8 mouse cellular contexts compared by ENCODE assay signal in the genomic region with DNA sequence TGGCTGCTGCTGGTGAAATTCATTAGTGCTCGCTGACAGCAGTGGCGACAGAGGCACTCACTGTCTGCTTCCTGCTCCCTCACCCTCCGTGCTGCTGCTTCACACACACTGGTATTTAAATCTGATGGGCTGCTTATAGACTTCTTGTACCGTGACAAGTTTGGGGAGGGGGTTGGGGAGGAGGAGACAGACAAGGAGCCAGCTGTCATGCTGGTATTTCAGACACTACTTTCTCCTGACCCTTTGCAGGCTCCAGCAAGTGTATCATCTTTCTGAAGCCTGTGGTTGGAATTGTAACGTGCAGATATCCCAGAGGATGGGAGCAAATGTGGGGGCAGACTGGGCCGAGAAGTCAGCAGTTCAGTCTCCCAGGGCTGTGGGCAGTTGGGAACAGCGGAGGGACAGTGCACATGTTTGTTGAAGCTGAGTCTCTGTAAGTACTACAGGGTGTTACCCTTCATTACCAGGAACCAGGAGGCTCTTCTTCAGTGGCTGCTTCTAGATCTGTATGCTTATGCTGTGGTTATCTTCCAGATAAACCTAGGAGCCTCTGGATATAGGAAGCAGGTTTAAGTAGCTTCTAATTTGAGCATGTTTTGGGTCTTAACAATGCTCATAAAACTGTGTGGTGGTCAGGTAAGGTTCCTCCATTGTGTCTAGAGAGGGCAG. TPM values are rescaled to one million over a fixed set of nuclear protein-coding genes. Genes with fewer than 3 reads are reported as not detected.
DNase-seq lines count a peak whose midpoint lies in the region; ATAC-seq and TF ChIP-seq lines count a peak whose summit lies in the region.
"Had no signal": no experiment of that assay in that cellular context is flagged by ENCODE, and none has a peak within 500 bp of the region (broad histone marks: within the 10 kb centered on the region; RNA-seq: fewer than 3 reads in every experiment).

No protein-coding gene starts in this region.

- H3K27ac ChIP-seq in hindbrain, embryonic 10.5 days, result peak overlapping the region; percentile 45; the same call in 1 of the 2 replicates
- H3K27ac ChIP-seq in hindbrain, embryonic 14.5 days, result no peak overlapping the region
- no peak overlapping the region for H3K27ac ChIP-seq in neural tube, embryonic 11.5 days (ENCODE audit: low read depth, low read length)
- 0 out of 2 replicates have a peak overlapping the region, but pooled peaks have one; percentile 19 for H3K27ac ChIP-seq in hindbrain, embryonic 15.5 days (replicated peaks)
- no peak overlapping the region for H3K27ac ChIP-seq in midbrain, postnatal 0 days (ENCODE audit: low read depth, low read length)

- ATAC-seq in hindbrain, embryonic 14.5 days (ENCODE audit: low FRiP score), result no peak
- no peak for ATAC-seq in neural tube, embryonic 11.5 days (ENCODE audit: insufficient read depth, low FRiP score, low TSS enrichment)
- no peak for ATAC-seq in hindbrain, embryonic 15.5 days (ENCODE audit: low FRiP score, low read depth)
- ATAC-seq in midbrain, postnatal 0 days (ENCODE audit: low FRiP score), result no peak

- no peak overlapping the region for H3K4me2 ChIP-seq in hindbrain, embryonic 14.5 days (replicated peaks)
- no peak overlapping the region for H3K4me2 ChIP-seq in neural tube, embryonic 11.5 days (ENCODE audit: low read depth)
- no peak overlapping the region for H3K4me2 ChIP-seq in hindbrain, embryonic 15.5 days
- no peak overlapping the region for H3K4me2 ChIP-seq in midbrain, postnatal 0 days (ENCODE audit: low read depth, low read length, poor library complexity, severe bottlenecking)

- peaks cover 48% of the 10 kb centered on the region for H3K4me1 ChIP-seq in hindbrain, embryonic 10.5 days (replicated peaks)
- peaks cover 27% of the 10 kb centered on the region for H3K4me1 ChIP-seq in hindbrain, embryonic 14.5 days (replicated peaks; ENCODE audit: control insufficient read depth, insufficient read depth, low read length)
- peaks cover 22% of the 10 kb centered on the region for H3K4me1 ChIP-seq in neural tube, embryonic 11.5 days (ENCODE audit: control insufficient read depth, insufficient read depth, low read length)
- H3K4me1 ChIP-seq in hindbrain, embryonic 15.5 days (replicated peaks), result peaks cover 33% of the 10 kb centered on the region
- peaks cover 13% of the 10 kb centered on the region; the same call in 1 of the 2 replicates for H3K4me1 ChIP-seq in midbrain, postnatal 0 days (ENCODE audit: insufficient read depth, low read length)

- 0 out of 2 replicates have a peak, but pooled peaks cover 12% of the 10 kb centered on the region for H3K27me3 ChIP-seq in hindbrain, embryonic 10.5 days (ENCODE audit: insufficient read depth, poor library complexity, severe bottlenecking)
- no peaks in the 10 kb centered on the region for H3K27me3 ChIP-seq in hindbrain, embryonic 14.5 days (ENCODE audit: control insufficient read depth, insufficient read depth, low read length)
- no peaks in the 10 kb centered on the region for H3K27me3 ChIP-seq in neural tube, embryonic 11.5 days (ENCODE audit: control insufficient read depth, insufficient read depth, low read length)
- no peaks in the 10 kb centered on the region for H3K27me3 ChIP-seq in hindbrain, embryonic 15.5 days
- no peaks in the 10 kb centered on the region for H3K27me3 ChIP-seq in midbrain, postnatal 0 days (ENCODE audit: insufficient read depth, low read length)

- no peak for TF ChIP-seq CTCF in midbrain, postnatal 0 days (IDR thresholded peaks at IDR 0.05)

- DNase-seq in hindbrain, embryonic 10.5 days (ENCODE audit: low spot score), result peak; percentile 30
- no peak for DNase-seq in hindbrain, embryonic 14.5 days (ENCODE audit: low spot score)
- DNase-seq in neural tube, embryonic 11.5 days (ENCODE audit: low spot score), result peak; percentile 44
- DNase-seq in neural tube, embryonic 10.5 days (ENCODE audit: extremely low spot score, low spot score), result no peak
- DNase-seq in midbrain, postnatal 0 days (ENCODE audit: low spot score), result peak; percentile 27
- DNase-seq in urinary bladder, postnatal 14 days (ENCODE audit: low spot score), result no peak

- H3K9me3 ChIP-seq in hindbrain, embryonic 10.5 days, result no peaks in the 10 kb centered on the region
- no peaks in the 10 kb centered on the region for H3K9me3 ChIP-seq in hindbrain, embryonic 14.5 days (ENCODE audit: control insufficient read depth, low read length)
- H3K9me3 ChIP-seq in neural tube, embryonic 11.5 days (ENCODE audit: control insufficient read depth, low read length), result no peaks in the 10 kb centered on the region
- H3K9me3 ChIP-seq in hindbrain, embryonic 15.5 days, result no peaks in the 10 kb centered on the region
- no peaks in the 10 kb centered on the region for H3K9me3 ChIP-seq in midbrain, postnatal 0 days (ENCODE audit: low read length)

- WGBS in hindbrain, embryonic 10.5 days, result 44% methylated on average over 7 of the region's 7 CpGs
- WGBS in hindbrain, embryonic 14.5 days, result 37% methylated on average over 7 of the region's 7 CpGs
- 55% methylated on average over 7 of the region's 7 CpGs for WGBS in neural tube, embryonic 11.5 days
- WGBS in hindbrain, embryonic 15.5 days, result 39% methylated on average over 7 of the region's 7 CpGs
- 66% methylated on average over 7 of the region's 7 CpGs for WGBS in midbrain, postnatal 0 days

- no peak overlapping the region for H3K4me3 ChIP-seq in hindbrain, embryonic 10.5 days
- no peak overlapping the region for H3K4me3 ChIP-seq in hindbrain, embryonic 14.5 days (replicated peaks; ENCODE audit: low read length)
- H3K4me3 ChIP-seq in neural tube, embryonic 11.5 days (ENCODE audit: low read depth, low read length), result no peak overlapping the region
- no peak overlapping the region for H3K4me3 ChIP-seq in hindbrain, embryonic 15.5 days
- H3K4me3 ChIP-seq in midbrain, postnatal 0 days (ENCODE audit: low read depth, low read length), result no peak overlapping the region
- H3K4me3 ChIP-seq: layer of hippocampus, adult 2 months had no signal

- peaks cover 68% of the 10 kb centered on the region for H3K36me3 ChIP-seq in hindbrain, embryonic 10.5 days
- H3K36me3 ChIP-seq in hindbrain, embryonic 14.5 days (replicated peaks; ENCODE audit: control insufficient read depth, insufficient read depth), result peaks cover 16% of the 10 kb centered on the region
- H3K36me3 ChIP-seq in neural tube, embryonic 11.5 days (ENCODE audit: control insufficient read depth, insufficient read depth, low read length), result no peaks in the 10 kb centered on the region
- peaks cover 7% of the 10 kb centered on the region; the same call in 1 of the 2 replicates for H3K36me3 ChIP-seq in hindbrain, embryonic 15.5 days
- H3K36me3 ChIP-seq in midbrain, postnatal 0 days (ENCODE audit: insufficient read depth, low read length), result peaks cover 23% of the 10 kb centered on the region

- H3K9ac ChIP-seq in hindbrain, embryonic 14.5 days, result no peak overlapping the region
- H3K9ac ChIP-seq in neural tube, embryonic 11.5 days (ENCODE audit: low read length), result no peak overlapping the region
- no peak overlapping the region for H3K9ac ChIP-seq in hindbrain, embryonic 15.5 days
- no peak overlapping the region for H3K9ac ChIP-seq in midbrain, postnatal 0 days (replicated peaks; ENCODE audit: low read length, poor library complexity, severe bottlenecking)

RNA-seq across cellular contexts. Expression of a gene that starts 59.3 kb away (rescaled TPM):
- polyA plus RNA-seq in hindbrain, embryonic 10.5 days (2016; fragmentation: Nextera tagmentation; extraction: Ambion mirVana), result 112 and 142 TPM in 2 replicates
- 262 and 267 TPM in 2 replicates for polyA plus RNA-seq in hindbrain, embryonic 14.5 days (2014; fragmentation: Nextera tagmentation; extraction: Ambion mirVana)
- 130 and 135 TPM in 2 replicates for polyA plus RNA-seq in neural tube, embryonic 11.5 days (2014; fragmentation: Nextera tagmentation; extraction: Ambion mirVana)
- 266 and 267 TPM in 2 replicates for polyA plus RNA-seq in hindbrain, embryonic 15.5 days (2015; fragmentation: Nextera tagmentation; extraction: Ambion mirVana)
- total RNA-seq in midbrain, postnatal 0 days (2014; rRNA removed), result 275 and 291 TPM in 2 replicates
- 323 and 326 TPM in 2 replicates for polyA plus RNA-seq in midbrain, postnatal 0 days (2015; fragmentation: Nextera tagmentation; extraction: Ambion mirVana)

Comparison
In these comparisons a context has a peak if more than half of its experiments do, and no peak if none do; other contexts are left out.
1. DNase-seq: peak in hindbrain, embryonic 10.5 days (single experiment), neural tube, embryonic 11.5 days (single experiment) and midbrain, postnatal 0 days (single experiment); none in hindbrain, embryonic 14.5 days (single experiment), neural tube, embryonic 10.5 days (single experiment) and urinary bladder, postnatal 14 days (single experiment).
2. H3K27ac ChIP-seq: peak in hindbrain, embryonic 10.5 days (single experiment) and hindbrain, embryonic 15.5 days (single experiment); none in hindbrain, embryonic 14.5 days (single experiment), neural tube, embryonic 11.5 days (single experiment) and midbrain, postnatal 0 days (single experiment).